ENCODE assay signal across 19 mouse cellular contexts in the genomic region with DNA sequence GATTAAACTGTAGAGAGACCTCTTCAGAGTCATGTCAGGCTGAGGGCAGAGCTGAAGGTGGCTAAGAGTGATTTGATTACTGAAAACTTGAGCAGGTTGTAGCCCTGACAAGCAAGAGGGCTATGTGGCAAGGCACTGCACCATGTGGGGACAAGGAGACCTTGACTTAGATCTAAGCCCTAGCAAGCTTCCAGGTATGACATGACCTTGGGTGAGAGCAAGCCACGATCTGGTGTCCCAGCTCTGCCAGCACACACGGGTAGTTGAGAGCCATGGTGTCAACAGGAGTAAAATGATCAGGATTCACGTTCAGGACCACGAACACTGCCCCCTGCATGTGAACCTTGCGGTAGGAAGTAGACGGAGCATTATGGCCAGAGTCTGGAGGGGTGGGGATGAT. TPM values are rescaled to one million over a fixed set of nuclear protein-coding genes. Genes with fewer than 3 reads are reported as not detected.
"Had no signal": no experiment of that assay in that cellular context is flagged by ENCODE, and none has a peak within 500 bp of the region (broad histone marks: within the 10 kb centered on the region; RNA-seq: fewer than 3 reads in every experiment).

No protein-coding gene starts in this region.

- H3K4me2 ChIP-seq: kidney, embryonic 15.5 days; limb, embryonic 12.5 days; limb, embryonic 15.5 days; lung, embryonic 15.5 days; midbrain, embryonic 11.5 days had no signal

- DNase-seq: kidney, adult 8-10 months; kidney, postnatal 10 days; kidney, postnatal 36 days; left cerebral cortex, postnatal 4 days; lung, adult 18-20 months; lung, postnatal 10 days; lung, postnatal 4 days; midbrain, embryonic 14.5 days; thymus, adult 2 months; thymus, postnatal 14 days; thymus, postnatal 4 days had no signal

- H3K27ac ChIP-seq: kidney, embryonic 15.5 days; limb, embryonic 12.5 days; limb, embryonic 15.5 days; liver, embryonic 14.5 days; lung, embryonic 15.5 days had no signal

- H3K27me3 ChIP-seq: kidney, embryonic 15.5 days; limb, embryonic 12.5 days; limb, embryonic 15.5 days; lung, embryonic 15.5 days had no signal

- H3K4me1 ChIP-seq: kidney, embryonic 15.5 days; limb, embryonic 12.5 days; limb, embryonic 15.5 days; lung, embryonic 15.5 days had no signal

- H3K9ac ChIP-seq: kidney, embryonic 15.5 days; limb, embryonic 12.5 days; limb, embryonic 15.5 days; liver, embryonic 14.5 days; lung, embryonic 15.5 days had no signal

- H3K36me3 ChIP-seq: limb, embryonic 12.5 days; limb, embryonic 15.5 days; lung, embryonic 15.5 days had no signal

- H3K4me3 ChIP-seq: kidney, embryonic 15.5 days; limb, embryonic 12.5 days; limb, embryonic 15.5 days; lung, embryonic 15.5 days had no signal

RNA-seq across cellular contexts. Expression of gene Ppara, which starts 20.4 kb away (rescaled TPM):
- total RNA-seq: megakaryocyte progenitor cell, adult 5-6 weeks; megakaryocyte-erythroid progenitor cell, adult 5-6 weeks had no signal
